Mouse (Mus musculus) mammary gland, adult 2 months (tissue): ENCODE data around the gene Btg1-ps2. TPM values are rescaled to one million over a fixed set of nuclear protein-coding genes. Genes with fewer than 3 reads are reported as not detected.

Experiments used
- polyA plus RNA-seq: library from polyadenylated mRNA; depleted of rRNA; stranded (reverse); fragments of >200 nt; gene quantifications from 2 replicates; pipeline ENCODE4 v1.2.3, GENCODE M21; 2012; ENCODE audit warnings: low replicate concordance; rRNA removed

Gene Btg1-ps2
- polyA plus RNA-seq = not detected in 2 replicates

GRCm38 (mm10) chrX:38043014-38043413 is at the start of gene Btg1-ps2:
Btg1-ps2 (minus strand) TSS chrX:38043114.

GRCm38 (mm10) chrX:38085041-38085440 is 42.1 kb upstream of the Btg1-ps2 start, which contains the start of gene Rhox11:
Rhox11 (minus strand) TSS chrX:38085141.

GRCm38 (mm10) chrX:38066175-38066574 is 23.3 kb upstream of the Btg1-ps2 start, which contains the start of gene Rhox10:
Rhox10 (plus strand) TSS chrX:38066475.

GRCm38 (mm10) chrX:38018597-38018996 is 24.3 kb downstream of the Btg1-ps2 start, which contains the start of gene Btg1-ps1:
Btg1-ps1 (minus strand) TSS chrX:38018815.

Other genes starting within 250 kb of the Btg1-ps2 start
- gene Rhox5, start 238.3 kb downstream of the Btg1-ps2 start, polyA plus RNA-seq = not detected in 2 replicates
- not detected in 2 replicates for gene Rhox6, start 216.2 kb downstream of the Btg1-ps2 start, polyA plus RNA-seq
- not detected in 2 replicates for gene Rhox7a, start 211.4 kb downstream of the Btg1-ps2 start, polyA plus RNA-seq
- not detected in 2 replicates for gene Rhox8, start 164.2 kb downstream of the Btg1-ps2 start, polyA plus RNA-seq
- not detected in 2 replicates for gene Rhox7b, start 145.9 kb downstream of the Btg1-ps2 start, polyA plus RNA-seq
- gene Rhox9, start 141.3 kb downstream of the Btg1-ps2 start, polyA plus RNA-seq = not detected in 2 replicates
- not detected in 2 replicates for gene Btg1-ps1, start 24.3 kb downstream of the Btg1-ps2 start, polyA plus RNA-seq
- gene Rhox10, start 23.4 kb upstream of the Btg1-ps2 start, polyA plus RNA-seq = not detected in 2 replicates
- not detected in 2 replicates for gene Rhox11, start 42.0 kb upstream of the Btg1-ps2 start, polyA plus RNA-seq
- not detected in 2 replicates for gene Rhox12, start 67.8 kb upstream of the Btg1-ps2 start, polyA plus RNA-seq
- gene Rhox13, start 78.1 kb upstream of the Btg1-ps2 start, polyA plus RNA-seq = not detected in 2 replicates
- gene Zbtb33, start 146.7 kb upstream of the Btg1-ps2 start, polyA plus RNA-seq = 3.1 and 5.7 TPM in 2 replicates
- 0.92 and 1.3 TPM in 2 replicates for gene Tmem255a, start 209.3 kb upstream of the Btg1-ps2 start, polyA plus RNA-seq